Mouse (Mus musculus) liver, embryonic 14.5 days (tissue): ENCODE data around the gene Rcvrn. TPM values are rescaled to one million over a fixed set of nuclear protein-coding genes. Genes with fewer than 3 reads are reported as not detected.

Experiments used
- ATAC-seq: fragments of 200-750 bp; cut with Nextera tagmentation; 2 replicates; pipeline ENCODE4 v1.8.0; 2017; ENCODE audit warnings: moderate number of reproducible peaks, mild to moderate bottlenecking, moderate library complexity; ENCODE audit not compliant: insufficient read depth
- DNase-seq, 3 experiments: peaks; one replicate each; pipeline ENCODE4 v3.0.0-alpha.2; 2012 to 2013; ENCODE audit warnings: low read depth in 3 of 3, low spot score in 3 of 3
- H3K27ac ChIP-seq: fragments of 300-500 bp; sonication (generic); 2 replicates; pipeline ENCODE4 v1.5.1; 2014; ENCODE audit warnings: moderate library complexity, mild to moderate bottlenecking, control low read depth, inconsistent platforms
- H3K27me3 ChIP-seq: fragments of 300-500 bp; sonication (generic); 2 replicates; pipeline ENCODE4 v1.6.1; 2014; ENCODE audit warnings: mild to moderate bottlenecking, low read length, moderate library complexity; ENCODE audit not compliant: control insufficient read depth, insufficient read depth
- H3K36me3 ChIP-seq: fragments of 300-500 bp; sonication (generic); replicated peaks from 2 replicates; pipeline ENCODE4 v1.6.1; 2014; ENCODE audit warnings: low read depth; ENCODE audit not compliant: control insufficient read depth, insufficient read depth
- H3K4me1 ChIP-seq, 2 experiments: fragments of 200-500 bp in 1 of 2; fragments of 300-500 bp in 1 of 2; sonication (generic) in 1 of 2; replicated peaks; 2 replicates each; pipeline ENCODE4 v1.6.1; 2012 to 2014; ENCODE audit warnings: antibody characterized with exemption in 1 of 2, inconsistent platforms in 1 of 2, low read length in 1 of 2; ENCODE audit not compliant: control insufficient read depth in 2 of 2, insufficient read depth in 2 of 2
- H3K4me2 ChIP-seq: fragments of 300-500 bp; sonication (generic); 2 replicates; pipeline ENCODE4 v1.6.1; 2014; ENCODE audit warnings: low read depth, mild to moderate bottlenecking, control low read depth, moderate library complexity
- H3K4me3 ChIP-seq, 2 experiments: fragments of 200-500 bp in 1 of 2; fragments of 300-500 bp in 1 of 2; sonication (generic) in 1 of 2; 2 replicates each; pipeline ENCODE4 v1.5.1; 2012 to 2014; ENCODE audit warnings: low read depth in 2 of 2, low read length in 2 of 2, mild to moderate bottlenecking in 2 of 2, control low read depth in 1 of 2, inconsistent platforms in 1 of 2, moderate library complexity in 1 of 2; ENCODE audit not compliant: insufficient read depth in 1 of 2
- H3K9ac ChIP-seq: fragments of 300-500 bp; sonication (generic); replicated peaks from 2 replicates; pipeline ENCODE4 v1.6.1; 2014; ENCODE audit warnings: mild to moderate bottlenecking, control low read depth, moderate library complexity
- H3K9me3 ChIP-seq: fragments of 300-500 bp; sonication (generic); 2 replicates; pipeline ENCODE4 v1.6.1; 2016; ENCODE audit warnings: low read length, mixed read lengths; ENCODE audit not compliant: control insufficient read depth
- CTCF ChIP-seq: IDR thresholded peaks from 2 replicates; pipeline ENCODE4 v1.5.1; 2016; ENCODE audit warnings: antibody characterized with exemption, low read depth, control low read depth
- EP300 ChIP-seq: IDR thresholded peaks from 2 replicates; pipeline ENCODE4 v1.6.1; 2016; ENCODE audit warnings: antibody characterized with exemption, low read depth
- whole genome bisulfite sequencing: fragments of 180-500 bp; shearing (Covaris S2); extraction: QIAGEN DNeasy Blood & Tissue Kit; methylation state at CpG from one replicate; pipeline ENCODE4 v1.1.7; 2014; ENCODE audit not compliant: insufficient replicate concordance; 5-methylcytosine and 5-hydroxymethylcytosine counted together
- polyA plus RNA-seq, 2 experiments: library from polyadenylated mRNA; depleted of rRNA in 1 of 2; stranded (reverse) in 1 of 2; unstranded in 1 of 2; fragments of >200 nt; fragmentation: Nextera tagmentation in 1 of 2; extraction: Ambion mirVana in 1 of 2; gene quantifications; 2 replicates each; pipeline versions ENCODE4 v1.2.1 to v1.2.3; 2012 to 2014

The Rcvrn gene
- polyA plus RNA-seq, 2 experiments, result not detected

GRCm38 (mm10) chr11:67722399-67723156 is 27.5 kb downstream of the Rcvrn start:
- Histone ChIP-seq H3K27me3 (no peaks in the 10 kb centered on the region), H3K9me3 (no peaks in the 10 kb centered on the region), H3K27ac (no peak overlapping the region), H3K4me2 (no peak overlapping the region), H3K9ac (no peak overlapping the region), H3K4me1 (peaks cover 0 to 8% of the 10 kb centered on the region in 2 experiments; a peak in 3 of 4 replicates), H3K36me3 (no peaks in the 10 kb centered on the region), H3K4me3 (no peak overlapping the region)
- DNase-seq (peak in 2 of 3 experiments; percentile 7 to 18), ATAC-seq (peak; percentile 72)
- 30% methylated on average over 7 of the region's 7 CpGs for WGBS
- TF ChIP-seq CTCF (no peak), EP300 (no peak)

- H3K9me3 ChIP-seq, result no peaks in the 10 kb centered on the region
- H3K4me2 ChIP-seq, result no peak overlapping the region
- H3K9ac ChIP-seq, result no peak overlapping the region
- peaks cover 0 to 8% of the 10 kb centered on the region in 2 experiments; a peak in 3 of 4 replicates for H3K4me1 ChIP-seq
- H3K36me3 ChIP-seq, result no peaks in the 10 kb centered on the region
- no peak overlapping the region for H3K4me3 ChIP-seq
- no peak for DNase-seq
- no peaks in the 10 kb centered on the region for H3K27me3 ChIP-seq
- WGBS, result 50% methylated on average over 8 of the region's 8 CpGs
- TF ChIP-seq CTCF (no peak), EP300 (no peak)
- no peak for ATAC-seq
- no peak overlapping the region for H3K27ac ChIP-seq
These were observed 28.3 kb downstream of the Rcvrn start for GRCm38 (mm10) chr11:67723231-67724013.

- ATAC-seq, result no peak
- H3K4me2 ChIP-seq, result no peak overlapping the region
- TF ChIP-seq EP300, result no peak
- no peak for TF ChIP-seq CTCF
- H3K9ac ChIP-seq, result no peak overlapping the region
- H3K4me3 ChIP-seq, result no peak overlapping the region
- H3K27ac ChIP-seq, result no peak overlapping the region
- 62% methylated on average over 6 of the region's 6 CpGs for WGBS
- peaks cover 0 to 2% of the 10 kb centered on the region in 2 experiments; a peak in 1 of 4 replicates for H3K4me1 ChIP-seq
- H3K27me3 ChIP-seq, result no peaks in the 10 kb centered on the region
- no peaks in the 10 kb centered on the region for H3K36me3 ChIP-seq
- no peaks in the 10 kb centered on the region for H3K9me3 ChIP-seq
- no peak for DNase-seq
These were observed 32.0 kb downstream of the Rcvrn start for GRCm38 (mm10) chr11:67727095-67727494.

GRCm38 (mm10) chr11:67728726-67729125 is 33.6 kb downstream of the Rcvrn start:
- Histone ChIP-seq H3K4me1 (no peaks in the 10 kb centered on the region), H3K4me3 (no peak overlapping the region), H3K9me3 (no peaks in the 10 kb centered on the region), H3K27me3 (no peaks in the 10 kb centered on the region), H3K9ac (no peak overlapping the region), H3K27ac (no peak overlapping the region), H3K36me3 (no peaks in the 10 kb centered on the region), H3K4me2 (no peak overlapping the region)
- ATAC-seq (no peak), DNase-seq (no peak)
- TF ChIP-seq CTCF (no peak), EP300 (no peak)

GRCm38 (mm10) chr11:67731056-67731455 is 35.9 kb downstream of the Rcvrn start:
- no peak overlapping the region for H3K27ac ChIP-seq
- no peaks in the 10 kb centered on the region for H3K4me1 ChIP-seq
- no peak overlapping the region for H3K4me2 ChIP-seq
- H3K4me3 ChIP-seq, result no peak overlapping the region
- DNase-seq (no peak), ATAC-seq (no peak)
- H3K27me3 ChIP-seq, result no peaks in the 10 kb centered on the region
- WGBS, result 80% methylated on average over 2 of the region's 2 CpGs
- no peaks in the 10 kb centered on the region for H3K9me3 ChIP-seq
- no peaks in the 10 kb centered on the region for H3K36me3 ChIP-seq
- TF ChIP-seq EP300 (no peak), CTCF (no peak)
- H3K9ac ChIP-seq, result no peak overlapping the region
